Mouse (Mus musculus) midbrain, embryonic 16.5 days (tissue): Measurements from ENCODE around the gene Amer2. TPM values are rescaled to one million over a fixed set of nuclear protein-coding genes. Genes with fewer than 3 reads are reported as not detected.

Source experiments
- ATAC-seq: fragments of 200-750 bp; cut with Nextera tagmentation; 2 replicates; pipeline ENCODE4 v1.8.0; 2017; ENCODE audit warnings: moderate TSS enrichment
- H3K27ac ChIP-seq: fragments of 300-500 bp; sonication (generic); 2 replicates; pipeline ENCODE4 v1.5.1; 2014; ENCODE audit warnings: mild to moderate bottlenecking, low read length, mixed read lengths
- H3K27me3 ChIP-seq: fragments of 300-500 bp; sonication (generic); 2 replicates; pipeline ENCODE4 v1.6.1; 2014; ENCODE audit warnings: low read depth, low read length, mixed read lengths; ENCODE audit not compliant: control insufficient read depth, insufficient read depth
- H3K36me3 ChIP-seq: fragments of 300-500 bp; sonication (generic); 2 replicates; pipeline ENCODE4 v1.6.1; 2014; ENCODE audit warnings: mild to moderate bottlenecking, low read length, moderate library complexity, mixed read lengths; ENCODE audit not compliant: control insufficient read depth, insufficient read depth
- H3K4me1 ChIP-seq: fragments of 300-500 bp; sonication (generic); 2 replicates; pipeline ENCODE4 v1.6.1; 2014; ENCODE audit warnings: mild to moderate bottlenecking, low read length, mixed read lengths; ENCODE audit not compliant: control insufficient read depth, insufficient read depth
- H3K4me2 ChIP-seq: fragments of 300-500 bp; sonication (generic); 2 replicates; pipeline ENCODE4 v1.6.1; 2014; ENCODE audit warnings: mild to moderate bottlenecking, low read length, mixed read lengths
- H3K4me3 ChIP-seq: fragments of 300-500 bp; sonication (generic); 2 replicates; pipeline ENCODE4 v1.5.1; 2014; ENCODE audit warnings: low read depth, mild to moderate bottlenecking, low read length, moderate library complexity, mixed read lengths
- H3K9ac ChIP-seq: fragments of 300-500 bp; sonication (generic); 2 replicates; pipeline ENCODE4 v1.6.1; 2014; ENCODE audit warnings: low read depth, low read length, mixed read lengths
- H3K9me3 ChIP-seq: fragments of 300-500 bp; sonication (generic); replicated peaks from 2 replicates; pipeline ENCODE4 v1.6.1; 2014; ENCODE audit warnings: mild to moderate bottlenecking, low read length, mixed read lengths; ENCODE audit not compliant: control insufficient read depth, poor library complexity, severe bottlenecking
- WGBS: fragments of 180-500 bp; shearing (Covaris S2); extraction: QIAGEN DNeasy Blood & Tissue Kit; methylation state at CpG from one replicate; pipeline ENCODE4 v1.1.7; 2014; 5-methylcytosine and 5-hydroxymethylcytosine counted together
- polyA plus RNA-seq: library from polyadenylated mRNA; unstranded; fragments of >200 nt; fragmentation: Nextera tagmentation; extraction: Ambion mirVana; gene quantifications from 2 replicates; pipeline ENCODE4 v1.2.1, GENCODE M21; 2015

Gene Amer2
- polyA plus RNA-seq, 1 experiment from 2014 or later = 20.8 TPM

- Histone ChIP-seq H3K36me3 (no peaks in the 10 kb centered on the region), H3K27ac (no peak overlapping the region), H3K4me1 (peaks cover 29% of the 10 kb centered on the region), H3K9ac (no peak overlapping the region), H3K9me3 (no peaks in the 10 kb centered on the region), H3K4me3 (no peak overlapping the region), H3K27me3 (no peaks in the 10 kb centered on the region), H3K4me2 (no peak overlapping the region)
- WGBS = 74% methylated on average over 2 of the region's 2 CpGs
- ATAC-seq = no peak
Observed at GRCm38 (mm10) chr14:60405829-60406228, 32.8 kb downstream of the Amer2 start.

DNA sequence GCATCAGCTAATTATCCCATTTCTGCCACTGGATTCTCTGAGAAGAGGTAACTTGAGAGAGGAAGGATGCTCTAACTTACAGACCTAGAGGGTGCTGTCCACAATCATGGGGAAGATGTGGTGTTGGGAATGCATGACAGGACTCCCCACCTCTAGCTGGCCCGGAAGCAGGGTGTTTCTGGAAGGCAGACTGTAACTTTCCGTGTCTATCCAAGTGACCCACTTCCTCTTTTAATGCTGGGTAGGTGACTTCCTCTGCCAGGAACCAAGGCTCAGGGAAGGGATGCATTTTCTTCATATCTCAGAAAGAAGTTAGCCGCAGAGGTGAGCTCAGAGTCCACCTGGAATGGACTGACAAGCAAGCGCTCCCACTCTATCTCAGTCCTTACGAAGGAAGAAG is 33.5 kb downstream of the Amer2 start:
- Histone ChIP-seq H3K27ac (no peak overlapping the region), H3K9ac (no peak overlapping the region), H3K4me1 (peaks cover 30% of the 10 kb centered on the region), H3K27me3 (no peaks in the 10 kb centered on the region), H3K4me2 (no peak overlapping the region), H3K4me3 (no peak overlapping the region), H3K9me3 (no peaks in the 10 kb centered on the region), H3K36me3 (no peaks in the 10 kb centered on the region)
- no peak for ATAC-seq
- WGBS = 90% methylated on average over 5 of the region's 5 CpGs

DNA sequence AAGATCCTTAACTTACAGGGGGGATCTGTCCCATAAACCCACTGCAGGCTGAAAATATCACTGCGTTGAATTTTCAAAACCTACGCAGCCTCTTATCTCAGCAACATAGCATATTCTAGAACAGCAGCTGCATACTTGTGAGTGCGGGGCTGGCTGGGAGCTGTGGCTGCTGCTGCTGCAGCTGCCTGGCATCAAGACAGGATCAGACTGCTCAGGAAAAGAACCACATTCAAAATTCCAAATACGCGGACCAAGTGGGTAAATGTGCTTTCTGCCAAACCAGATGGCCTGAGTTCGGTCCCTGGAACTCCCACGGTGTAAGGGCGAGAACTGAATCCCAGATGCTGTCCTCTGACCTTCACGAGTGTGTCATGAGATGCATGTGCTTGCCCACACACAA is 34.3 kb downstream of the Amer2 start:
- Histone ChIP-seq H3K4me1 (peaks cover 29% of the 10 kb centered on the region), H3K9me3 (no peaks in the 10 kb centered on the region), H3K4me2 (no peak overlapping the region), H3K9ac (no peak overlapping the region), H3K4me3 (no peak overlapping the region), H3K27me3 (no peaks in the 10 kb centered on the region), H3K36me3 (no peaks in the 10 kb centered on the region), H3K27ac (no peak overlapping the region)
- ATAC-seq = no peak
- WGBS = 70% methylated on average over 9 of the region's 9 CpGs

DNA sequence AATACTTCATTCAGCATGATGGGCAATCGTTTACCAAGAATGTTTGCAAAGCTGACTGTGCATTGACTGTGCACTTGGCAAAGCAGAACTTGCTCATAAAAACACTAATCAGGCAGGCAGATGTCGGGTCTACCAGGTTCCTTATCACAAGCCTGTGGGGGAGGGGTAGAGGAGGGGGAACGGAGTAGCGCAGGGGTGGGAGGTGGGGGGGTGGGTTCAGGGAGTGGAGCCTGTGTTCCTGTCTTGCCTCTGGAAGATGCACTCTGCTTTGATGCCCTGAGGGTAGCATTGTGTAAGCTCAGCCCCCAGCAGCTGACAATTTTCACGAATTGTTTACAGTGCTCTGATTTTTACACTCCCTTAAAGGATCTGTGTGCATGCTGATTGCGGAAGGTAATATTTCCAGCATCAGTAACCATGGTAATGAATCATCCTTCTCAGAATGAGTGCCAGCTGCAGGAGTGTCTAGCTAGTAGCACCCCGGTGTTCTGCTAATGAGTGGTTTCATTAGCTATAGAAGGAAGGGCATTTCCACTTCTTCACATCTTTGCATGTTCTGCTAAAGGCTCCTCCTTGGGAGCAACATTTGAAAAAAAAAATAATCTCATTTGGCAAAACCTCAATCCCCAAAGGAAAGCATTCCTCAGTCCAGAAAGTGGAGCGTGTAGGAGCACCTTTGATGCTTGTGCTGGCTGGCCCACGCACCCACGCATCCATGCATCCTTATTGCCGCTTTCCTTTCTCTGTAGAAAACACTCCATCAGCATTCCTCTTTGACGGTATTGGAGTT is 36.8 kb downstream of the Amer2 start:
- Histone ChIP-seq H3K4me1 (peaks cover 19% of the 10 kb centered on the region), H3K36me3 (no peaks in the 10 kb centered on the region), H3K4me3 (peak overlapping the region; percentile 4; the same call in 1 of the 2 replicates)

DNA sequence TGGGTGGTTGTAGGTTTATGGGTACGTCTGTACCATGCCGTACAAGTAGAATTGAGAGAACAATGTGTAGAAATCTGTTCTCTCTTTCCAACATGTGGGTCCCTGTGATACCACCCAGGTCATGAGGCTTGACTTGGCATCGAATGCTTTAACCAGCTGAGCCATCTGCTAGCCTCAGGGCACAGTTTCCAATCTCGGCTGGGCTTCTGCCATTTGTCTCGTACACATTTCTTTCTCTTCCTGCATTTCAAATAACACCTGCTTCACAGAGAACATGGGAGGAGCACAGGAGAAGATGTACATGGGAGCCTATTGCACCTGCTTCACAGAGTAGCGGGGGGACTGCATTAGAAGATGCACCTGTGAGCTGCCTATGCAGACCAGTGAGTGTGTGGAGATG is 38.2 kb downstream of the Amer2 start:
- no peaks in the 10 kb centered on the region for H3K9me3 ChIP-seq

More for the DNA sequence above, 36.8 kb downstream of the Amer2 start:
- Histone ChIP-seq H3K27ac (peak overlapping the region; percentile 79), H3K9me3 (no peaks in the 10 kb centered on the region), H3K4me2 (peak overlapping the region; percentile 45), H3K9ac (no peak overlapping the region), H3K27me3 (no peaks in the 10 kb centered on the region)
- 4% methylated on average over 12 of the region's 12 CpGs for WGBS
- peak; percentile 90 for ATAC-seq

GRCm38 (mm10) chr14:60414691-60415090 is 41.6 kb downstream of the Amer2 start:
- no peaks in the 10 kb centered on the region for H3K9me3 ChIP-seq
- H3K4me2 ChIP-seq = no peak overlapping the region
- H3K9ac ChIP-seq = no peak overlapping the region
- H3K27me3 ChIP-seq = no peaks in the 10 kb centered on the region
- WGBS = 52% methylated on average over 8 of the region's 8 CpGs
- H3K4me3 ChIP-seq = no peak overlapping the region
- no peaks in the 10 kb centered on the region for H3K36me3 ChIP-seq
- 0 out of 2 replicates have a peak, but pooled peaks have one; percentile 33 for ATAC-seq
- peaks cover 13% of the 10 kb centered on the region for H3K4me1 ChIP-seq
- no peak overlapping the region for H3K27ac ChIP-seq

More for the DNA sequence above, 38.2 kb downstream of the Amer2 start:
- WGBS = 52% methylated on average over 6 of the region's 6 CpGs
- no peak overlapping the region for H3K4me3 ChIP-seq
- peaks cover 19% of the 10 kb centered on the region for H3K4me1 ChIP-seq
- H3K27ac ChIP-seq = no peak overlapping the region
- no peak overlapping the region for H3K9ac ChIP-seq
- H3K36me3 ChIP-seq = no peaks in the 10 kb centered on the region
- H3K27me3 ChIP-seq = no peaks in the 10 kb centered on the region
- no peak overlapping the region for H3K4me2 ChIP-seq
- ATAC-seq = no peak

DNA sequence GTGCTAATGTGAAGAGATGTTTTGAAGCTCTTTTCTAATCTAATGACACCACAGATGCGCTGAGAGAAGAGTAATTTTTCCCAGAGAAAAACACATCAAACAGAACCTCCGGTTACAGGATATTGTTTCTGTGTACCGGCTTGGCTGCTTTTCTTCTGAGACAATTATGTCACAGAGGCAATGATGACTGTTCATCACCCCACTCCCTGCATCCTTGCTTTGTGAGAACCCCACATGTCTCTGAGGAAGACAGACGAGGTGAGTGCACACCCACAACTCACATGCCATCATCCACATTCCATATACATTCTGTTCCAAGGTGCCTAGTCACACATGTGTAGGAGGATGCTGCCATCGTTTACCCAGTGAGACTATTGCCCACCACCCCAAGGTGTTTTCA is 44.9 kb downstream of the Amer2 start:
- no peak for ATAC-seq
- H3K9me3 ChIP-seq = no peaks in the 10 kb centered on the region
- no peak overlapping the region for H3K27ac ChIP-seq
- H3K4me1 ChIP-seq = no peaks in the 10 kb centered on the region
- WGBS = 87% methylated on average over 5 of the region's 5 CpGs
- no peaks in the 10 kb centered on the region for H3K27me3 ChIP-seq
- H3K4me2 ChIP-seq = no peak overlapping the region
- no peaks in the 10 kb centered on the region for H3K36me3 ChIP-seq
- no peak overlapping the region for H3K9ac ChIP-seq
- H3K4me3 ChIP-seq = no peak overlapping the region

- Histone ChIP-seq H3K9ac (no peak overlapping the region), H3K4me1 (peaks cover 7% of the 10 kb centered on the region), H3K4me2 (no peak overlapping the region), H3K27ac (no peak overlapping the region), H3K9me3 (no peaks in the 10 kb centered on the region), H3K4me3 (no peak overlapping the region), H3K27me3 (no peaks in the 10 kb centered on the region), H3K36me3 (no peaks in the 10 kb centered on the region)
- WGBS = 100% methylated on average over 2 of the region's 2 CpGs
- no peak for ATAC-seq
Observed at GRCm38 (mm10) chr14:60422920-60423319, 49.9 kb downstream of the Amer2 start.

- Histone ChIP-seq H3K4me2 (no peak overlapping the region), H3K4me3 (no peak overlapping the region), H3K9ac (no peak overlapping the region), H3K4me1 (peaks cover 13% of the 10 kb centered on the region), H3K9me3 (no peaks in the 10 kb centered on the region), H3K27me3 (no peaks in the 10 kb centered on the region), H3K36me3 (no peaks in the 10 kb centered on the region), H3K27ac (no peak overlapping the region)
- no peak for ATAC-seq
- 72% methylated on average over 3 of the region's 3 CpGs for WGBS
Observed at GRCm38 (mm10) chr14:60424174-60424573, 51.1 kb downstream of the Amer2 start.
